Mouse (Mus musculus): ENCODE data around the gene Btbd7.

DNA sequence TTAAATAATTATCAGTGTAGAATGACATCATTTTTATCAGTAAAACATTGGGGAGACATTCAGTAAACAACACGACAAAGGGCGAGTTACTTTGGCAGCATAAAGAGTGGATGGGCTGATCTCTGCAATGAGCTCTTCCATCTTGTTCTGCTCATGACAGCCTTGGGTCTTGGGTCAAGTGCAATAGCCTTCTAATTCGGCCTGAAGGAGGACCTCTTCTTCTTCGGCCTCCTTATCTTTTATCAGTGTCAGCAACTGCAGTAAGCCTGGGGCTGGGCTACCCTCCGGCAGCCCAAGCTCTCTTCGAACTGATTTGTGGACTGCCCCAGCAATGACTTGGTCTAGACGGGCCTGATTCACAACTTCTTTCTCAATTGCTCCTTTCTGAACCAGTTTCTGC lies 136.2 kb downstream of the Btbd7 start:
- no peak for TF ChIP-seq POLR2A (IDR thresholded peaks at IDR 0.05; ENCODE audit: low read depth, low read length)
- no peak for TF ChIP-seq CTCF (conservative IDR thresholded peaks at IDR 0.05; ENCODE audit: insufficient read depth, insufficient read length, low read depth, low read length)
